Mouse (Mus musculus) adrenal gland, postnatal 36 days (tissue): Measurements from ENCODE around the gene Sncg. TPM values are rescaled to one million over a fixed set of nuclear protein-coding genes. Genes with fewer than 3 reads are reported as not detected.
A peak's percentile ranks its signal among the peaks of the same experiment; 100 is the strongest.
"Not testable (repeated sequence)": the region's sequence is repeated elsewhere in the genome, so short reads cannot be mapped to it uniquely, and the experiment has no call there.

Source experiments
- DNase-seq, 2 experiments: peaks; one replicate each; pipeline ENCODE4 v3.0.0; 2021; ENCODE audit warnings: mixed read lengths in 1 of 2
- long read RNA-seq, 2 experiments: library from polyadenylated mRNA; stranded (forward); transcript quantifications; one replicate each; pipeline ENCODE4 v2.0.0; 2021; ENCODE audit warnings: borderline sequencing depth in 2 of 2
- total RNA-seq, 2 experiments: library from RNA; stranded (reverse); gene quantifications; 2 replicates each; pipeline ENCODE4 v1.2.3; 2021

Sncg gene
- total RNA-seq: 10 to 100 TPM; 12.3 to 34.4 TPM
- long read RNA-seq, experiment 1, transcript Sncg-201 (5 exons, 852 nt): major isoform, 15 of 16 reads
- long read RNA-seq, experiment 1, partial matches to known transcripts: 0 of 16 reads
- long read RNA-seq, experiment 1, other reads (novel, unspliced or antisense): 1 of 16 reads
- long read RNA-seq, experiment 2, transcript Sncg-201 (5 exons, 852 nt): major isoform, 7 of 7 reads
- long read RNA-seq, experiment 2, partial matches to known transcripts: 0 of 7 reads
- long read RNA-seq, experiment 2, other reads (novel, unspliced or antisense): 0 of 7 reads

GRCm38 (mm10) chr14:34374577-34374976 is at the start of gene Sncg:
Sncg (minus strand) TSS chr14:34374789.
- peak; percentile 29 to 53 for DNase-seq

GRCm38 (mm10) chr14:34421078-34421477 is 46.5 kb upstream of the Sncg start:
- DNase-seq: no peak

- DNase-seq: no peak
These were observed 42.9 kb upstream of the Sncg start for GRCm38 (mm10) chr14:34417501-34417900.

- DNase-seq: not testable (repeated sequence)
These were observed 42.4 kb upstream of the Sncg start for GRCm38 (mm10) chr14:34416946-34417345.

- no peak for DNase-seq
These were observed 37.7 kb upstream of the Sncg start for GRCm38 (mm10) chr14:34412164-34412896.

- DNase-seq: no peak
These were observed 36.1 kb upstream of the Sncg start for GRCm38 (mm10) chr14:34410716-34411115.

- DNase-seq: no peak
These were observed 28.8 kb upstream of the Sncg start for GRCm38 (mm10) chr14:34403424-34403823.

- peak; percentile 61 to 69 for DNase-seq
These were observed 28.3 kb upstream of the Sncg start for GRCm38 (mm10) chr14:34402871-34403270.

- peak; percentile 85 for DNase-seq
These were observed 26.5 kb upstream of the Sncg start for GRCm38 (mm10) chr14:34401135-34401534.

GRCm38 (mm10) chr14:34400021-34400420 is 25.4 kb upstream of the Sncg start:
- DNase-seq: no peak

- DNase-seq: no peak
These were observed 24.7 kb upstream of the Sncg start for GRCm38 (mm10) chr14:34399301-34399700.

- no peak for DNase-seq
These were observed 24.3 kb upstream of the Sncg start for GRCm38 (mm10) chr14:34398901-34399300.

GRCm38 (mm10) chr14:34397871-34398270 is 23.3 kb upstream of the Sncg start:
- peak; percentile 45 to 53 for DNase-seq

GRCm38 (mm10) chr14:34393295-34393694 is 18.7 kb upstream of the Sncg start:
- no peak for DNase-seq

- no peak for DNase-seq
These were observed 8.5 kb upstream of the Sncg start for GRCm38 (mm10) chr14:34382921-34383704.

- peak; percentile 58 to 64 for DNase-seq
These were observed 4.2 kb upstream of the Sncg start for GRCm38 (mm10) chr14:34378560-34379331.

- no peak for DNase-seq
These were observed 2.5 kb upstream of the Sncg start for GRCm38 (mm10) chr14:34377121-34377520.

GRCm38 (mm10) chr14:34375941-34376340 is 1.4 kb upstream of the Sncg start:
- peak in 1 of 2 experiments; percentile 26 for DNase-seq

GRCm38 (mm10) chr14:34375415-34375904 is 871 bp upstream of the Sncg start, which contains the start of gene Mmrn2:
Mmrn2 (plus strand) TSS chr14:34375465.
- DNase-seq: no peak

- no peak for DNase-seq
These were observed 1.0 kb downstream of the Sncg start for GRCm38 (mm10) chr14:34373581-34373980.

- peak; percentile 53 to 76 for DNase-seq
These were observed 1.9 kb downstream of the Sncg start for GRCm38 (mm10) chr14:34372646-34373045.

- no peak for DNase-seq
These were observed 2.8 kb downstream of the Sncg start for GRCm38 (mm10) chr14:34371763-34372162.
